Mouse (Mus musculus) macrophage (primary cell): ENCODE data around the gene Impg2. TPM values are rescaled to one million over a fixed set of nuclear protein-coding genes. Genes with fewer than 3 reads are reported as not detected.

Experiments used
- H3K27ac ChIP-seq: fragments of 350-480 bp; formaldehyde crosslinking; 2 replicates; pipeline ENCODE4 v1.9.0; 2021
- H3K36me3 ChIP-seq: fragments of 350-480 bp; formaldehyde crosslinking; 2 replicates; pipeline ENCODE4 v1.9.0; 2021; ENCODE audit errors: inconsistent target
- H3K4me3 ChIP-seq: fragments of 350-480 bp; formaldehyde crosslinking; 2 replicates; pipeline ENCODE4 v1.9.0; 2021; ENCODE audit errors: inconsistent target
- H3K79me2 ChIP-seq: fragments of 350-480 bp; formaldehyde crosslinking; 2 replicates; pipeline ENCODE4 v1.9.0; 2021; ENCODE audit errors: inconsistent target
- WGBS: methylation state at CpG from one replicate; pipeline ENCODE4 v1.1.7; 2026; ENCODE audit warnings: inconsistent platforms; ENCODE audit not compliant: missing documents; 5-methylcytosine and 5-hydroxymethylcytosine counted together
- polyA plus RNA-seq: library from polyadenylated mRNA; stranded (reverse); fragments of 250-400 nt; gene quantifications from 3 replicates; pipeline ENCODE4 v1.2.4, GENCODE M21; 2018; ENCODE audit warnings: inconsistent platforms
- total RNA-seq, 78 experiments: library from RNA; depleted of rRNA; stranded (reverse); fragments of 250-400 nt; gene quantifications; 1 replicate in 9 of 78; 2 replicates in 24 of 78; 3 replicates in 43 of 78; 4 replicates in 2 of 78; pipeline ENCODE4 v1.2.4; 2018; ENCODE audit warnings: inconsistent platforms in 56 of 78

Impg2 gene
- total RNA-seq (2018; cell fraction: chromatin; rRNA removed): 1 to 10 TPM in 15 of 26 experiments, under 1 TPM in 9, not detected in 2; 0.09 to 2.4 (median 1.4) TPM
- total RNA-seq (2018; cell fraction: cytosol; rRNA removed): under 1 TPM in 20 of 26 experiments, not detected in 6; under 0.01 to 0.15 (median 0.04) TPM
- total RNA-seq (2018; cell fraction: nucleus; rRNA removed): 1 to 10 TPM in 7 of 26 experiments, under 1 TPM in 18, not detected in 1; 0.06 to 3.7 (median 0.73) TPM
- 0.04 to 0.06 TPM in 2 of 3 replicates, not detected in the other for polyA plus RNA-seq

GRCm38 (mm10) chr16:56204051-56204450 lies at the start of gene Impg2:
Gene Impg2, plus strand, starts transcription at chr16:56204313.
- Histone ChIP-seq H3K27ac (no peak within 1 kb of the TSS), H3K4me3 (no peak within 1 kb of the TSS), H3K79me2 (no peaks in the 10 kb centered on the region), H3K36me3 (no peaks in the 10 kb centered on the region)
- WGBS: 95% methylated on average over 6 of the region's 6 CpGs

GRCm38 (mm10) chr16:56163466-56163865 lies 40.6 kb upstream of the Impg2 start:
- H3K4me3 ChIP-seq: no peak overlapping the region
- no peak overlapping the region for H3K27ac ChIP-seq
- WGBS: over 99% methylated on average over 7 of the region's 7 CpGs
- H3K79me2 ChIP-seq: no peaks in the 10 kb centered on the region
- peaks cover 10% of the 10 kb centered on the region; the same call in 1 of the 2 replicates for H3K36me3 ChIP-seq

DNA sequence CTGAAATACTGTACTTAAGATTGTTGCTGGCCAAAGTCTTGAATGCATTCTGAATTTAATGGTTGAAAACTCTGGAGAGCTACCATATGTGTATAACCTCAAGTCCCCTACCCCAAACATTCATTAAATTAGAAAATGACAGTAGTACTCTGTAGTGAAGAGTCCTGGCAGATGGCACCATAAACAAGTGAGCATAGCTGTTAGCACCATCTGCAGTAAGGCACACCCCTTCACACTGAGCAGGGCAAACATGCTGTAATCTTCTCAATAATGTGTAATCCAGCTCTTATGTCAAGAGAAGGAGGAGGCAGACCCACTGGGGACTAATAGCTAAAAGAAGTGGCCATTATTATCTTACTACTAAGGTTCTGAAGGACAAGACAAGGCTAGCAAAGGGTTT lies 33.9 kb upstream of the Impg2 start:
- Histone ChIP-seq H3K27ac (no peak overlapping the region), H3K36me3 (peaks cover 29% of the 10 kb centered on the region; the same call in 1 of the 2 replicates)

GRCm38 (mm10) chr16:56175867-56176581 lies 28.1 kb upstream of the Impg2 start:
- Histone ChIP-seq H3K36me3 (peaks cover 29% of the 10 kb centered on the region; the same call in 1 of the 2 replicates), H3K79me2 (no peaks in the 10 kb centered on the region), H3K4me3 (no peak overlapping the region), H3K27ac (no peak overlapping the region)
- 91% methylated on average over 8 of the region's 8 CpGs for WGBS

More for the DNA sequence above, 33.9 kb upstream of the Impg2 start:
- no peak overlapping the region for H3K4me3 ChIP-seq
- H3K79me2 ChIP-seq: no peaks in the 10 kb centered on the region

- WGBS: 93% methylated on average over 4 of the region's 4 CpGs
- no peak overlapping the region for H3K4me3 ChIP-seq
- no peaks in the 10 kb centered on the region for H3K79me2 ChIP-seq
- peaks cover 20% of the 10 kb centered on the region; the same call in 1 of the 2 replicates for H3K36me3 ChIP-seq
- H3K27ac ChIP-seq: no peak overlapping the region
Measured at GRCm38 (mm10) chr16:56186863-56187262, 17.2 kb upstream of the Impg2 start.

GRCm38 (mm10) chr16:56188198-56188597 lies 15.9 kb upstream of the Impg2 start:
- no peak overlapping the region for H3K4me3 ChIP-seq
- H3K27ac ChIP-seq: no peak overlapping the region
- H3K79me2 ChIP-seq: no peaks in the 10 kb centered on the region
- peaks cover 20% of the 10 kb centered on the region; the same call in 1 of the 2 replicates for H3K36me3 ChIP-seq
- WGBS: 97% methylated on average over 9 of the region's 9 CpGs

- H3K79me2 ChIP-seq: no peaks in the 10 kb centered on the region
- 84% methylated on average over 3 of the region's 3 CpGs for WGBS
- no peak overlapping the region for H3K4me3 ChIP-seq
- H3K36me3 ChIP-seq: no peaks in the 10 kb centered on the region
- no peak overlapping the region for H3K27ac ChIP-seq
Measured at GRCm38 (mm10) chr16:56212740-56213139, 8.6 kb downstream of the Impg2 start.

DNA sequence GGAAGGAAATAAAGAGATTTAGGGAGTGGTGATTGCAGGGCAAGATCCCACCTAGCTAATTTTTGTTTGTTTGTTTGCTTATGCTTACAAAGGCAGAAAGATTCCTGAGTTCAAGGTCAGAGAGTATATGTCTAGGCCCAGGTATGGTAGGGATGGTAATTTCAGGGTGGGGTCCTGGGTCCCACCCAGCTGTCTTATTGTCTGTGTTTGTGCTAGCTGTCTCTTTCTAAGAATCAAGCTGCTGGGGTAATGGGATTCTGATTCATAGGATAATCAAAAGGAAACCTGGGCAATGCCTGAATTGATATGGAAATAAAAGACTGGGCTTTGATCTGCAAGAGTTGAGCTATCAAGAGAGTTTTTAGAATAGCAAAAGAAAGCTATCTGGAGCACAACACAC lies 23.6 kb downstream of the Impg2 start:
- Histone ChIP-seq H3K79me2 (no peaks in the 10 kb centered on the region), H3K27ac (no peak overlapping the region), H3K4me3 (no peak overlapping the region)

GRCm38 (mm10) chr16:56229455-56229854 lies 25.3 kb downstream of the Impg2 start:
- Histone ChIP-seq H3K4me3 (no peak overlapping the region), H3K27ac (no peak overlapping the region), H3K36me3 (no peaks in the 10 kb centered on the region), H3K79me2 (no peaks in the 10 kb centered on the region)
- 61% methylated on average over 2 of the region's 2 CpGs for WGBS

More for the DNA sequence above, 23.6 kb downstream of the Impg2 start:
- no peaks in the 10 kb centered on the region for H3K36me3 ChIP-seq

GRCm38 (mm10) chr16:56231300-56231699 lies 27.2 kb downstream of the Impg2 start:
- Histone ChIP-seq H3K27ac (no peak overlapping the region), H3K79me2 (no peaks in the 10 kb centered on the region), H3K36me3 (no peaks in the 10 kb centered on the region), H3K4me3 (no peak overlapping the region)
- 67% methylated on average over 10 of the region's 10 CpGs for WGBS

DNA sequence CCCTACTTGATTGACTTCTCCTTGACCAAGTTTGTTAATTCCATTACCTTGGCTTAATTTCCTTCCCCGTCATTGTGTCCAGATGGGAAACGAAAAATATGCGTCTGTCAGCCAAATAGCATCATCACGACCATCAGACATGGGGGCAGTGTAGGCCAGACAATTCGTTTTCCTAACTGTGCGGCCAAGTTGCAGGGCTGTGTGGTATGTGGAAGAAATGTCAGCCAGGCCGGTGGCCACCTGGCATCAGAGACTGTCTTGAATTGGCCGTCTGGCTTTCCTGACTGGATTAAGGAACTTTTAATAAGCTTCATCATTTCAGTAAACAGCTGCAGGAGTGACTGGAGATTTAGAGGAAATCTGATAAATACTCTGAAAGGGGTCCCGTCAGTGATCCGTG lies 28.6 kb downstream of the Impg2 start:
- Histone ChIP-seq H3K79me2 (no peaks in the 10 kb centered on the region), H3K36me3 (no peaks in the 10 kb centered on the region), H3K4me3 (no peak overlapping the region), H3K27ac (no peak overlapping the region)
- WGBS: 92% methylated on average over 10 of the region's 10 CpGs

DNA sequence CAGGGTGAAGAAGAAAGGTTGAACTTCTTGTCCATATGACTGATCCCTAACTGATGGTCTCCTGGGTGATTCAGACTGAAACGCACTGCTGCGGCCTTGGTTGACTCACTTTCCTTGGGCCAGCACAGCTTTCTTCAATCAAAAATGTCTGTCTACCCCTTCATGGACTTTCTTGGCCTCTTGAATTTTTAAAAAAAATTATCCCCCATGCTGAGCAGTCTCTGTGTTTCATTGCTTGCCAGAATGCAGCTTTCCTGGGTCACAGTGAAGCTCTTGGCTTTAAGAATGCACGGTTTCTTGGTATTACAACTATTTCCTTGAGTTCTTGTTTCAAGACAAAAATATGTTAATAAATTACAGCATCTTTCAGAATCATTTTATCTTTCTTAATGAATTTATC lies 41.9 kb downstream of the Impg2 start:
- H3K4me3 ChIP-seq: no peak overlapping the region
- WGBS: 92% methylated on average over 3 of the region's 3 CpGs
- H3K27ac ChIP-seq: no peak overlapping the region
- no peaks in the 10 kb centered on the region for H3K79me2 ChIP-seq
- no peaks in the 10 kb centered on the region for H3K36me3 ChIP-seq

DNA sequence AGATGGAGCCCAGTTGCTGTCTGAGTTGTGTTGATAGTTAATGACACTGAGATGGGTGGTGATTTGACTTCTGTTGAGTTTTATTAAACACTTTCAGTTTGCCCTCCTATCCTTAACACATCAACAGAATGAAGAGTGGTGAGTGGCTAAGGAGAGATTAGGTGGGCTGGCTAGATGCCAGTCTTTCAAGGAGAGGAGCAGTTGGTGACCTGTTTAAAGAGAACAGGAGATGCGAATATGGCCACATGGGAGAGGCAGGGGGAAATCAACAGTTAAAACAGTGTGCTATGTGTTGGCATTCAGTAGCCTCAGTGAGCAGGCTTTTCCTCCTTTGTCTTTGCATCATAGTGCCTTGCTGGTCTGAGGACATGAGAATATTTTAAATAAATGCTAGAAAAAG lies 69.8 kb downstream of the Impg2 start:
- H3K4me3 ChIP-seq: no peak overlapping the region
- H3K79me2 ChIP-seq: no peaks in the 10 kb centered on the region
- no peaks in the 10 kb centered on the region for H3K36me3 ChIP-seq
- no peak overlapping the region for H3K27ac ChIP-seq
- 80% methylated on average over 1 of the region's 1 CpGs for WGBS

DNA sequence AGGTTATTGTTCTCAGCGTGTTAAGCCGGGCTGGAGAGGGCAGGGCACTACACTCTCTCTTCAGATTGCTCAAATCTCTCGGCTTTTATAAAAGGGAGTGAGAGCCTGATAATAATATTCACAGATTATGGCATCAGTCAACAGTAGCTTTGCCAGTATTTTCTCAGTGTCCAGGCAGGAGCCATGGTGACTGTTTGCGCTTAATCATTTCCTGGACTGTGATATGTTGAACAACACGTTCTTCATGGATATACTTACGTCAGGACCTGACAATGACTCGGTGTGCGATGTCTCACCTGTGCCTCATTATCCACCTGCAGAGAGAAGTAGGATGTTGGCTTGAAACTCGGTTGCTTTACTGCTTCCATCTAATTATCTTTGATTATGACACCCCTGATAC lies 74.9 kb downstream of the Impg2 start:
- Histone ChIP-seq H3K79me2 (no peaks in the 10 kb centered on the region), H3K36me3 (no peaks in the 10 kb centered on the region), H3K27ac (no peak overlapping the region), H3K4me3 (no peak overlapping the region)
- WGBS: 83% methylated on average over 9 of the region's 9 CpGs

GRCm38 (mm10) chr16:56279752-56280151 lies 75.6 kb downstream of the Impg2 start:
- Histone ChIP-seq H3K4me3 (no peak overlapping the region), H3K27ac (no peak overlapping the region), H3K36me3 (no peaks in the 10 kb centered on the region), H3K79me2 (no peaks in the 10 kb centered on the region)
